Mouse (Mus musculus) megakaryocyte, embryonic 14.5 days (primary cell): Measurements from ENCODE around the gene Itga1. TPM values are rescaled to one million over a fixed set of nuclear protein-coding genes. Genes with fewer than 3 reads are reported as not detected.

Experiments
- H3K27me3 ChIP-seq: replicated peaks from 2 replicates; pipeline ENCODE3; 2012; ENCODE audit warnings: inconsistent platforms
- H3K36me3 ChIP-seq: replicated peaks from 2 replicates; pipeline ENCODE3; 2012; ENCODE audit warnings: low read length, inconsistent platforms, mixed read lengths
- H3K4me1 ChIP-seq: 2 replicates; pipeline ENCODE4 v1.6.1; 2012; ENCODE audit warnings: inconsistent platforms
- H3K4me3 ChIP-seq: replicated peaks from 2 replicates; pipeline ENCODE3; 2012; ENCODE audit warnings: moderate library complexity, mild to moderate bottlenecking, inconsistent platforms
- H3K9me3 ChIP-seq: 2 replicates; pipeline ENCODE4 v1.6.1; 2012; ENCODE audit warnings: inconsistent platforms
- FLI1 ChIP-seq: IDR thresholded peaks from 2 replicates; pipeline ENCODE4 v1.6.1; 2012; ENCODE audit warnings: low read length, inconsistent platforms, mixed read lengths
- GATA1 ChIP-seq: IDR thresholded peaks from 3 replicates; pipeline ENCODE4 v1.6.1; 2012; ENCODE audit warnings: mixed read lengths, low read length, inconsistent platforms, borderline replicate concordance
- polyA plus RNA-seq: library from polyadenylated mRNA; stranded (reverse); fragments of >175 nt; gene quantifications from 2 replicates; pipeline ENCODE4 v1.2.3, GENCODE M21; 2012; ENCODE audit warnings: low replicate concordance; ENCODE audit not compliant: insufficient read depth

Itga1 gene
- polyA plus RNA-seq, 1 experiment = 0.22 TPM

GRCm38 (mm10) chr13:115127826-115128225, 26.1 kb upstream of the Itga1 start:
- no peaks in the 10 kb centered on the region for H3K27me3 ChIP-seq
- no peaks in the 10 kb centered on the region for H3K9me3 ChIP-seq
- no peaks in the 10 kb centered on the region for H3K36me3 ChIP-seq
- H3K4me3 ChIP-seq = no peak overlapping the region
- peaks cover 33% of the 10 kb centered on the region for H3K4me1 ChIP-seq
- TF ChIP-seq GATA1 (no peak), FLI1 (no peak)

- no peak overlapping the region for H3K4me3 ChIP-seq
- no peaks in the 10 kb centered on the region for H3K9me3 ChIP-seq
- H3K27me3 ChIP-seq = no peaks in the 10 kb centered on the region
- peaks cover 30% of the 10 kb centered on the region for H3K4me1 ChIP-seq
- no peaks in the 10 kb centered on the region for H3K36me3 ChIP-seq
- TF ChIP-seq GATA1 (no peak), FLI1 (no peak)
These were observed 24.8 kb upstream of the Itga1 start for GRCm38 (mm10) chr13:115126534-115126933.

GRCm38 (mm10) chr13:115125130-115125529, 23.4 kb upstream of the Itga1 start:
- H3K36me3 ChIP-seq = no peaks in the 10 kb centered on the region
- no peaks in the 10 kb centered on the region for H3K9me3 ChIP-seq
- H3K27me3 ChIP-seq = no peaks in the 10 kb centered on the region
- TF ChIP-seq FLI1 (no peak), GATA1 (no peak)
- H3K4me1 ChIP-seq = peaks cover 18% of the 10 kb centered on the region
- H3K4me3 ChIP-seq = no peak overlapping the region

- Histone ChIP-seq H3K4me3 (no peak overlapping the region), H3K36me3 (no peaks in the 10 kb centered on the region), H3K27me3 (no peaks in the 10 kb centered on the region), H3K4me1 (peaks cover 12% of the 10 kb centered on the region), H3K9me3 (no peaks in the 10 kb centered on the region)
- no peak for TF ChIP-seq GATA1
- TF ChIP-seq FLI1 = no peak
These were observed 22.8 kb upstream of the Itga1 start for GRCm38 (mm10) chr13:115124521-115124920.

GRCm38 (mm10) chr13:115118756-115119155, 17.0 kb upstream of the Itga1 start:
- Histone ChIP-seq H3K4me3 (no peak overlapping the region), H3K36me3 (no peaks in the 10 kb centered on the region), H3K27me3 (no peaks in the 10 kb centered on the region), H3K4me1 (no peaks in the 10 kb centered on the region), H3K9me3 (no peaks in the 10 kb centered on the region)
- no peak for TF ChIP-seq GATA1
- TF ChIP-seq FLI1 = no peak

GRCm38 (mm10) chr13:115118195-115118594, 16.4 kb upstream of the Itga1 start:
- H3K4me3 ChIP-seq = no peak overlapping the region
- no peaks in the 10 kb centered on the region for H3K27me3 ChIP-seq
- H3K9me3 ChIP-seq = no peaks in the 10 kb centered on the region
- H3K36me3 ChIP-seq = no peaks in the 10 kb centered on the region
- H3K4me1 ChIP-seq = no peaks in the 10 kb centered on the region
- TF ChIP-seq FLI1 (no peak), GATA1 (no peak)

GRCm38 (mm10) chr13:115116930-115117621, 15.3 kb upstream of the Itga1 start:
- Histone ChIP-seq H3K4me3 (no peak overlapping the region), H3K4me1 (no peaks in the 10 kb centered on the region), H3K9me3 (no peaks in the 10 kb centered on the region), H3K27me3 (no peaks in the 10 kb centered on the region), H3K36me3 (no peaks in the 10 kb centered on the region)
- no peak for TF ChIP-seq GATA1
- TF ChIP-seq FLI1 = no peak

- TF ChIP-seq GATA1 = no peak
- no peak for TF ChIP-seq FLI1
- H3K36me3 ChIP-seq = no peaks in the 10 kb centered on the region
- no peaks in the 10 kb centered on the region for H3K27me3 ChIP-seq
- H3K4me1 ChIP-seq = no peaks in the 10 kb centered on the region; the same call in 1 of the 2 replicates
- H3K9me3 ChIP-seq = no peaks in the 10 kb centered on the region
- no peak overlapping the region for H3K4me3 ChIP-seq
These were observed 7.9 kb upstream of the Itga1 start for GRCm38 (mm10) chr13:115109628-115110027.

- Histone ChIP-seq H3K27me3 (peaks cover 6% of the 10 kb centered on the region), H3K4me3 (no peak overlapping the region), H3K36me3 (no peaks in the 10 kb centered on the region), H3K9me3 (peaks cover 10% of the 10 kb centered on the region), H3K4me1 (no peaks in the 10 kb centered on the region; the same call in 1 of the 2 replicates)
- TF ChIP-seq GATA1 (no peak), FLI1 (no peak)
These were observed 5.7 kb upstream of the Itga1 start for GRCm38 (mm10) chr13:115107436-115107835.

GRCm38 (mm10) chr13:115106183-115106582, 4.4 kb upstream of the Itga1 start:
- H3K9me3 ChIP-seq = peaks cover 10% of the 10 kb centered on the region
- TF ChIP-seq FLI1 (no peak), GATA1 (no peak)
- H3K36me3 ChIP-seq = no peaks in the 10 kb centered on the region
- H3K27me3 ChIP-seq = peaks cover 16% of the 10 kb centered on the region
- H3K4me1 ChIP-seq = peaks cover 10% of the 10 kb centered on the region
- H3K4me3 ChIP-seq = no peak overlapping the region
